Mouse (Mus musculus) intestine, postnatal 0 days (tissue): Measurements from ENCODE around the gene Alg9. TPM values are rescaled to one million over a fixed set of nuclear protein-coding genes. Genes with fewer than 3 reads are reported as not detected.

Experiments used
- ATAC-seq: fragments of 200-750 bp; cut with Nextera tagmentation; 2 replicates; pipeline ENCODE4 v1.8.0; 2017; ENCODE audit warnings: mild to moderate bottlenecking, moderate TSS enrichment, moderate library complexity
- H3K27ac ChIP-seq: fragments of 300-500 bp; sonication (generic); 2 replicates; pipeline ENCODE4 v1.5.1; 2014; ENCODE audit warnings: mild to moderate bottlenecking, low read depth, low read length, moderate library complexity
- H3K27me3 ChIP-seq: fragments of 300-500 bp; sonication (generic); replicated peaks from 2 replicates; pipeline ENCODE4 v1.6.1; 2014; ENCODE audit warnings: low read length, mixed read lengths; ENCODE audit not compliant: control insufficient read depth, insufficient read depth
- H3K36me3 ChIP-seq: fragments of 300-500 bp; sonication (generic); 2 replicates; pipeline ENCODE4 v1.6.1; 2014; ENCODE audit warnings: mild to moderate bottlenecking, moderate library complexity; ENCODE audit not compliant: control insufficient read depth, insufficient read depth
- H3K4me1 ChIP-seq: fragments of 300-500 bp; sonication (generic); replicated peaks from 2 replicates; pipeline ENCODE4 v1.6.1; 2014; ENCODE audit warnings: antibody characterized with exemption, low read length, mixed read lengths; ENCODE audit not compliant: control insufficient read depth, insufficient read depth
- H3K4me2 ChIP-seq: fragments of 300-500 bp; sonication (generic); replicated peaks from 2 replicates; pipeline ENCODE4 v1.6.1; 2014; ENCODE audit warnings: low read depth, mild to moderate bottlenecking, moderate library complexity
- H3K4me3 ChIP-seq: fragments of 300-500 bp; sonication (generic); 2 replicates; pipeline ENCODE4 v1.5.1; 2014; ENCODE audit warnings: low read depth, low read length
- H3K9ac ChIP-seq: fragments of 300-500 bp; sonication (generic); 2 replicates; pipeline ENCODE4 v1.6.1; 2014; ENCODE audit warnings: mild to moderate bottlenecking, low read depth, low read length
- H3K9me3 ChIP-seq: fragments of 300-500 bp; sonication (generic); 2 replicates; pipeline ENCODE4 v1.6.1; 2016; ENCODE audit warnings: mixed run types; ENCODE audit not compliant: control insufficient read depth
- CTCF ChIP-seq: sonication (generic); IDR thresholded peaks from 2 replicates; pipeline ENCODE4 v1.5.1; 2016; ENCODE audit warnings: low read depth, mild to moderate bottlenecking, control low read depth, antibody characterized with exemption, moderate library complexity
- WGBS: fragments of 180-500 bp; shearing (Covaris S2); extraction: QIAGEN DNeasy Blood & Tissue Kit; methylation state at CpG from one replicate; pipeline ENCODE4 v1.1.7; 2014; 5-methylcytosine and 5-hydroxymethylcytosine counted together
- polyA plus RNA-seq: library from polyadenylated mRNA; unstranded; fragments of >200 nt; fragmentation: Nextera tagmentation; extraction: Ambion mirVana; gene quantifications from 2 replicates; pipeline ENCODE4 v1.2.1, GENCODE M21; 2015

Gene Alg9
- polyA plus RNA-seq, 1 experiment from 2014 or later, result 17.3 TPM

- Histone ChIP-seq H3K9me3 (no peaks in the 10 kb centered on the region), H3K27ac (no peak overlapping the region), H3K9ac (no peak overlapping the region), H3K27me3 (no peaks in the 10 kb centered on the region), H3K4me3 (no peak overlapping the region), H3K4me1 (no peaks in the 10 kb centered on the region), H3K36me3 (no peaks in the 10 kb centered on the region), H3K4me2 (no peak overlapping the region)
- WGBS, result 41% methylated on average over 4 of the region's 4 CpGs
- ATAC-seq, result no peak
- TF ChIP-seq CTCF, result no peak
Measured at GRCm38 (mm10) chr9:50732560-50732959, 42.3 kb upstream of the Alg9 start.

GRCm38 (mm10) chr9:50734989-50735388 is 39.8 kb upstream of the Alg9 start:
- no peaks in the 10 kb centered on the region for H3K27me3 ChIP-seq
- H3K4me3 ChIP-seq, result no peak overlapping the region
- H3K9ac ChIP-seq, result no peak overlapping the region
- ATAC-seq, result no peak
- TF ChIP-seq CTCF, result peak; percentile 87
- no peaks in the 10 kb centered on the region for H3K9me3 ChIP-seq
- WGBS, result 3% methylated on average over 9 of the region's 9 CpGs
- H3K36me3 ChIP-seq, result no peaks in the 10 kb centered on the region
- no peak overlapping the region for H3K27ac ChIP-seq
- no peak overlapping the region for H3K4me2 ChIP-seq
- no peaks in the 10 kb centered on the region for H3K4me1 ChIP-seq

DNA sequence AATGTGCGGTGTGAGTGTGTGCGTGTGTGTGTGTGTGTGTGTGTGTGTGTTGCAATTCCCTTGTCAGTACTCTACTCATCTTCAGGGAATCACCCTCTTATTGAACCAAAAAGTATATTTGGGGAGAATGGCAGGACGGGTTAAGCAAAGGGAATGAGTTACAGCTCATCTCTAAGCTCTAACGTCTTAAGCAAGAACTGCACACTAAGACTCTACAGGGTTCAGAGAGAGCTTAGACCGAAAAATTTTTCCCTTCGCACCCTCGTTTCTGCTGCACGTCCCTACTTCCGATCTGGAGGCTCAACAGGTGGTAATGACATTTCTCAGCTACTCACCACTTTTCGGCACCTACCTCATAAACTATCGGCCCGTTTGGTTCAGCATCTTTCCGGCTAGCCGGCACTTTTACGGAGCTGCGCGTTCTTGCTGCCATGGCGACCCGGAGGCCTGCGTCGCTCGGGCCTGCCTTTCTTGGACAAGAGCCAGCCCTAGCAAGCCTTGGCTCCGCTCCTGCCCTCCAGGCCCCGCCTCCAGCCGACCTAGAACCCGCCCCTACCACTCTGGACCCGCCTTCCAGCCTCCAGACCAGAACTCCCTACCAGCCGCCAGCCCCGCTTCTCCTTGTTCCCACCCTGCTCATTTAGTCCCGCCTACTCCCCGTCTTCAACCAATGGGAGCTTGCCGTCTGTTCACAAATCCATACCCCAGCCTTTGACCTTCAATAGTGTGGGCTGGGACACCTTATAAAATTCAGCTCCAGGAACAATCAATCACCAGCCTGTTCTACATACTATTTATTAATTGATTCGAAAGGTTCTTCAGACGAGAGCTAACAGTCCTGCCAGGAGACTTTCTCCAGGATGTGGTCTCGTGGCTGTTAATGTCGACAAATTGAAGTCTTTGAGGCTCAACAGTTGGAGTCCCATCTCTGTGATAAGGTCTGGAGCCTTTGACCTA is 35.6 kb upstream of the Alg9 start, which contains the start of gene Dixdc1:
Gene Dixdc1 (minus strand): TSS at position 604 of the 957 bp plus-strand sequence.
- Histone ChIP-seq H3K4me3 (no peak within 1 kb of the TSS), H3K9me3 (no peaks in the 10 kb centered on the region), H3K4me1 (no peaks in the 10 kb centered on the region), H3K4me2 (peak within 1 kb of the TSS; percentile 57), H3K36me3 (peaks cover 5% of the 10 kb centered on the region; the same call in 1 of the 2 replicates), H3K27ac (no peak within 1 kb of the TSS), H3K9ac (no peak within 1 kb of the TSS), H3K27me3 (no peaks in the 10 kb centered on the region)
- TF ChIP-seq CTCF, result no peak
- 13% methylated on average over 36 of the region's 36 CpGs for WGBS
- peak; percentile 97 for ATAC-seq

GRCm38 (mm10) chr9:50740867-50741784 is 33.7 kb upstream of the Alg9 start:
- H3K9me3 ChIP-seq, result no peaks in the 10 kb centered on the region
- 89% methylated on average over 14 of the region's 14 CpGs for WGBS
- 0 out of 2 replicates have a peak, but pooled peaks cover 3% of the 10 kb centered on the region for H3K4me1 ChIP-seq

DNA sequence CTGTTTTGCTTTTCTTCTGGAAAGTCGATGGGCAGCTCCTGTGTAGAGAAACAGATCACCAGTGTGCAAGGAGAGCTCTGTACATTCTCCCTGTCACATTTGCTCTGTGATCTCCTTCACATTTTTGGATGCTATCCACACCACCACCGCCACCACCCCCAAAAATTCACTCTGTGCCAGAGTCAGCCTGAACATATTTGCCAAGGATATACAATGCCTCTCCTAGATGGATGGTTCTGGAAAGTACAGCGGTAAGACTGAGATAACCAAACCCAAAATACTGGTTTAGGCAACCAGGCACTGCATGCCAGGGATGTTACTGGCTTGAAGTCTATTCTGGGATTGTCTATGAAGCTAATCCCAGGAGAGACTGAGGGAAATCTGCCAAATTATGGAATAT is 32.6 kb upstream of the Alg9 start:
- no peak for ATAC-seq
- H3K9me3 ChIP-seq, result no peaks in the 10 kb centered on the region
- no peak for TF ChIP-seq CTCF
- H3K4me1 ChIP-seq, result 0 out of 2 replicates have a peak, but pooled peaks cover 3% of the 10 kb centered on the region
- no peak overlapping the region for H3K4me3 ChIP-seq
- H3K4me2 ChIP-seq, result no peak overlapping the region
- H3K27ac ChIP-seq, result no peak overlapping the region
- H3K36me3 ChIP-seq, result peaks cover 5% of the 10 kb centered on the region; the same call in 1 of the 2 replicates
- no peak overlapping the region for H3K9ac ChIP-seq
- no peaks in the 10 kb centered on the region for H3K27me3 ChIP-seq
- 77% methylated on average over 3 of the region's 3 CpGs for WGBS

More at GRCm38 (mm10) chr9:50740867-50741784, 33.7 kb upstream of the Alg9 start:
- no peak overlapping the region for H3K4me2 ChIP-seq
- H3K27ac ChIP-seq, result no peak overlapping the region
- no peak for ATAC-seq
- H3K9ac ChIP-seq, result no peak overlapping the region
- no peak for TF ChIP-seq CTCF
- peaks cover 5% of the 10 kb centered on the region; the same call in 1 of the 2 replicates for H3K36me3 ChIP-seq
- no peaks in the 10 kb centered on the region for H3K27me3 ChIP-seq
- H3K4me3 ChIP-seq, result no peak overlapping the region

DNA sequence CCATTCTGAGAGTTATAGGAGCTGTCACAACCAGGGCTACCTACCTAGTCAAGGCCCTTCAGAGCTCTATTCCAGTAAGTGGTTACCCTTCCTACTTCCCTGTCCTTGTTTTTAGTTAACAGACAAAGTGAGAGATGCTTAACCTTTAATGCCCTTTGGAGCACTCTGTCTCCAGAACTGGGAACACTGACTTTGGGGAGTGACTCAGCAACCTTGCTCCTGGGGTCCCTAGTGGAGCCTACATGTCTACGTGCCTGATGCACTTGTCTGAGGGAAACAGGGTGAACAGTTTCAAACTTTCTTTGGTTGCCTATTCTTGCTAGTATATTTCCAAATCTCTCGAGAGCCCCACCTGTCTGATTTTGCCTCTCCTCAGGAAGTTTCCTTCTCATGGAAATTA is 32.1 kb upstream of the Alg9 start:
- 0 out of 2 replicates have a peak, but pooled peaks cover 3% of the 10 kb centered on the region for H3K4me1 ChIP-seq
- H3K9me3 ChIP-seq, result no peaks in the 10 kb centered on the region
- no peak for TF ChIP-seq CTCF
- H3K27me3 ChIP-seq, result no peaks in the 10 kb centered on the region
- peaks cover 5% of the 10 kb centered on the region; the same call in 1 of the 2 replicates for H3K36me3 ChIP-seq
- H3K4me2 ChIP-seq, result no peak overlapping the region
- H3K9ac ChIP-seq, result no peak overlapping the region
- no peak for ATAC-seq
- no peak overlapping the region for H3K27ac ChIP-seq
- no peak overlapping the region for H3K4me3 ChIP-seq
- 72% methylated on average over 2 of the region's 2 CpGs for WGBS
